Mouse (Mus musculus) liver, adult 2 months (tissue): ENCODE results near the gene Galnt10. TPM values are rescaled to one million over a fixed set of nuclear protein-coding genes. Genes with fewer than 3 reads are reported as not detected.
A peak's percentile ranks its signal among the peaks of the same experiment; 100 is the strongest.

ENCODE experiments used
- DNase-seq: peaks from one replicate; pipeline ENCODE4 v3.0.0-alpha.2; 2011; ENCODE audit warnings: low read depth, low spot score; ENCODE audit errors: extremely low read depth
- H3K27ac ChIP-seq: fragments of 200-500 bp; replicated peaks from 2 replicates; pipeline ENCODE4 v1.5.1; 2012; ENCODE audit warnings: low read depth, mild to moderate bottlenecking, control low read depth, inconsistent platforms, low read length; ENCODE audit not compliant: insufficient read depth
- H3K27me3 ChIP-seq: fragments of 200-500 bp; 2 replicates; pipeline ENCODE4 v1.6.1; 2012; ENCODE audit warnings: mild to moderate bottlenecking, moderate library complexity, low read length, inconsistent platforms; ENCODE audit not compliant: control insufficient read depth, insufficient read depth
- H3K36me3 ChIP-seq: fragments of 200-500 bp; 2 replicates; pipeline ENCODE4 v1.6.1; 2012; ENCODE audit warnings: low read length, inconsistent platforms; ENCODE audit not compliant: control insufficient read depth, insufficient read depth
- H3K4me1 ChIP-seq: fragments of 200-500 bp; 2 replicates; pipeline ENCODE4 v1.6.1; 2011; ENCODE audit warnings: low read length; ENCODE audit not compliant: control insufficient read depth, insufficient read depth
- H3K4me3 ChIP-seq: fragments of 200-500 bp; 2 replicates; pipeline ENCODE4 v1.5.1; 2011; ENCODE audit warnings: low read depth, mild to moderate bottlenecking, control low read depth, low read length, moderate library complexity; ENCODE audit not compliant: insufficient read depth
- H3K79me2 ChIP-seq: fragments of 200-500 bp; 2 replicates; pipeline ENCODE4 v1.6.1; 2012; ENCODE audit warnings: inconsistent platforms, mild to moderate bottlenecking, low read length, moderate library complexity; ENCODE audit not compliant: control insufficient read depth, insufficient read depth
- H3K9ac ChIP-seq: fragments of 200-500 bp; 2 replicates; pipeline ENCODE4 v1.6.1; 2012; ENCODE audit warnings: low read depth, mild to moderate bottlenecking, control low read depth, inconsistent platforms, low read length
- CTCF ChIP-seq: fragments of 200-500 bp; IDR thresholded peaks from 2 replicates; pipeline ENCODE4 v1.5.1; 2011; ENCODE audit warnings: low read depth, low read length, control low read depth
- POLR2A ChIP-seq: fragments of 200-500 bp; IDR thresholded peaks from 2 replicates; pipeline ENCODE4 v1.6.1; 2011; ENCODE audit warnings: low read length, control low read depth; ENCODE audit not compliant: insufficient read depth; ENCODE audit errors: extremely low read depth
- WGBS: fragments of 180-500 bp; shearing (Covaris S2); methylation state at CpG from one replicate; pipeline ENCODE4 v1.1.7; 2018; 5-methylcytosine and 5-hydroxymethylcytosine counted together
- polyA plus RNA-seq: library from polyadenylated mRNA; depleted of rRNA; stranded (reverse); fragments of >200 nt; gene quantifications from 2 replicates; pipeline ENCODE4 v1.2.3, GENCODE M21; 2012
- total RNA-seq: library from RNA; depleted of rRNA; stranded (reverse); fragments of >200 nt; gene quantifications from 2 replicates; pipeline ENCODE4 v1.2.3, GENCODE M21; 2014

Galnt10 gene
- total and polyA plus RNA-seq, 2 experiments: 2.5 to 3.9 TPM

GRCm38 (mm10) chr11:57701956-57702355 is 56.7 kb downstream of the Galnt10 start:
- TF ChIP-seq POLR2A (no peak), CTCF (no peak)
- Histone ChIP-seq H3K4me1 (peaks cover 6% of the 10 kb centered on the region; the same call in 1 of the 2 replicates), H3K27ac (no peak overlapping the region), H3K79me2 (no peaks in the 10 kb centered on the region), H3K36me3 (no peaks in the 10 kb centered on the region), H3K4me3 (no peak overlapping the region), H3K9ac (no peak overlapping the region), H3K27me3 (no peaks in the 10 kb centered on the region)
- 61% methylated on average over 5 of the region's 5 CpGs for WGBS
- no peak for DNase-seq

DNA sequence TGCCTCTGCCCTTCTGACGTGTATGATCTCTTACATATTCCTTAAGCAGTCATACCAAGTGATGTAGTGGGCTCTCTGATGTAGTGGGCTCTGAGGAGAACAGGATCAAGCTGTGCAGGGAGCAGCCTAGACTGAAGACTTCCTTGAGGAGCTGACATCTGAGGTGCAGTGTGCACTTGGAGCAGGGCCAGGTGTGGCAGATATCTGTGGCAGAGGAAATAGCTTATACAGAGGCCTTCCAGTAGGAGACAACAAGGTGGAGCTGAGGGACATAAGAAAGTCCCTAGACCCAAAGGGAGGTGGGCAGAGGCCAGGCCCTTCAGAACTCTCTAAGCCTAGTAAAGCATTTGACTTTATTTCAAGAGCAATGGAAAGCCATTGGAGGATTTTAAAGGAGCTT is 61.4 kb downstream of the Galnt10 start:
- no peak for DNase-seq
- Histone ChIP-seq H3K4me3 (no peak overlapping the region), H3K9ac (no peak overlapping the region), H3K27ac (no peak overlapping the region), H3K36me3 (no peaks in the 10 kb centered on the region), H3K27me3 (no peaks in the 10 kb centered on the region), H3K79me2 (no peaks in the 10 kb centered on the region), H3K4me1 (peaks cover 3% of the 10 kb centered on the region)
- 98% methylated on average over 1 of the region's 1 CpGs for whole genome bisulfite sequencing
- TF ChIP-seq CTCF (no peak), POLR2A (no peak)

DNA sequence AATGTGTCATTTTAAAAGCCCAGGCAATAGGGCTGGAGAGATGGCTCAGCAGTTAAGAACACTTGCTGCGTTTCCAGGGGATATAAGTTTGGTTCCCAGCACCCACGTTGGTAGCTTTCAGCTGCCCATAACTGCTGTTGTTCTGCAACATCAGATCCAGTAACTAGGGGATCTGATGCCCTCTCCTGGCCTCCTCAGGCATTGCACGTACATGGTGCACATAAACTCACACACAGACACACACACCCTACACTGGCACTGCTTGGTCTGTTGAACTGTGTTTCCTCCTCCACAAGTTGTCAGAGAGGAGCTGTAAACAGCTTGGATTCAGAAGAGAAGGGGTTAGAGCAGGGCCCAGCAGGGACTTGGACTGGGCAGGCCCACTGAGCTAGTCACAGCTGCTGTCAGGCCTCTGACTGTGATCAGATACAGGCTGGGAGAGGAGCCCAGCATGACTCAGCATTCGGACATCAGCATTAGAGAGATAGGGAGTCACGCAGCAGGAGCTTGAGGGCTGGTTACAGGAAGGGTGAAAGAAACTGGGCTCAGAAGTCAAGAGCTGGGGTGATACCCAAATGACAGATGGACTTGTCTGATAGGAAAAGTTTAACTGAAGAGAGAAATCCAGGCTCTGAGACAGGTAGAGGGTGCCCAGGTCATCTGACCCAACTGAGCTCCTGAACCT is 62.0 kb downstream of the Galnt10 start:
- Histone ChIP-seq H3K4me1 (peaks cover 3% of the 10 kb centered on the region), H3K27ac (no peak overlapping the region)
- WGBS: 90% methylated on average over 5 of the region's 5 CpGs

GRCm38 (mm10) chr11:57708174-57709154 is 63.2 kb downstream of the Galnt10 start:
- 59% methylated on average over 22 of the region's 22 CpGs for WGBS

More for the DNA sequence above, 62.0 kb downstream of the Galnt10 start:
- no peak overlapping the region for H3K9ac ChIP-seq
- TF ChIP-seq POLR2A (no peak), CTCF (no peak; the same call in 1 of the 2 replicates)
- H3K36me3 ChIP-seq: no peaks in the 10 kb centered on the region
- no peak overlapping the region for H3K4me3 ChIP-seq
- no peaks in the 10 kb centered on the region for H3K79me2 ChIP-seq
- no peaks in the 10 kb centered on the region for H3K27me3 ChIP-seq
- DNase-seq: no peak

DNA sequence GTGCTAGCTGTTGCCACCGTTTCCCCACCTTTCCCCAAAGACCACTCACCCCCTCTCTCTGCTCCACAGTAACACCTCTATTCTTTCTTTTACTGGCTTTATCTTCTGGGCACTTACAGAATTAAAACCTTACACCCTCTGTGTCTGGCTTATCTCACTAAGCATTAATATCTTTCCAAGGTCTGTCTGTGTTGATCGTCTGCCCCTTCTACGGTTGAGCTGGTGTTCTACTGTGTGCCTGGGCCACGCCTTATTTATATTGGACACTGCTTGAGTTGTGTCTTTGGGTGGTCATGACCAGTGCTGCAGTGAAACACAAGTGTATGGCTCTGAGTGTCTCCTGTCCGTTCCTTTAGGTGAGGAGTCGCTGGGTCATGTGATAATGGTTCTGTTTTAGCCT is 68.7 kb downstream of the Galnt10 start:
- TF ChIP-seq CTCF: no peak
- no peak for TF ChIP-seq POLR2A
- no peaks in the 10 kb centered on the region for H3K36me3 ChIP-seq
- H3K4me1 ChIP-seq: no peaks in the 10 kb centered on the region
- 91% methylated on average over 6 of the region's 6 CpGs for WGBS
- H3K79me2 ChIP-seq: no peaks in the 10 kb centered on the region
- H3K4me3 ChIP-seq: no peak overlapping the region
- no peak overlapping the region for H3K9ac ChIP-seq
- H3K27me3 ChIP-seq: no peaks in the 10 kb centered on the region
- no peak for DNase-seq
- no peak overlapping the region for H3K27ac ChIP-seq

More at GRCm38 (mm10) chr11:57708174-57709154, 63.2 kb downstream of the Galnt10 start:
- no peak overlapping the region for H3K27ac ChIP-seq
- no peaks in the 10 kb centered on the region for H3K79me2 ChIP-seq
- H3K36me3 ChIP-seq: no peaks in the 10 kb centered on the region
- TF ChIP-seq CTCF (no peak), POLR2A (no peak)
- peak; percentile 19 for DNase-seq
- no peak overlapping the region for H3K4me3 ChIP-seq
- peaks cover 3% of the 10 kb centered on the region for H3K4me1 ChIP-seq
- no peak overlapping the region for H3K9ac ChIP-seq
- H3K27me3 ChIP-seq: no peaks in the 10 kb centered on the region
